Mouse (Mus musculus) lung, adult 2 months (tissue): ENCODE measurements around the gene Pvr. TPM values are rescaled to one million over a fixed set of nuclear protein-coding genes. Genes with fewer than 3 reads are reported as not detected.
A peak's percentile ranks its signal among the peaks of the same experiment; 100 is the strongest.

Source experiments
- DNase-seq: peaks from one replicate; pipeline ENCODE4 v3.0.0; 2022
- H3K4me1 ChIP-seq: fragments of 200-500 bp; 2 replicates; pipeline ENCODE4 v1.6.1; 2011; ENCODE audit warnings: low read length; ENCODE audit not compliant: control insufficient read depth, insufficient read depth
- H3K4me3 ChIP-seq: fragments of 200-500 bp; replicated peaks from 2 replicates; pipeline ENCODE3; 2011; ENCODE audit warnings: low read depth, mild to moderate bottlenecking, control low read depth, low read length; ENCODE audit errors: extremely low read depth
- CTCF ChIP-seq: fragments of 200-500 bp; IDR thresholded peaks from 2 replicates; pipeline ENCODE4 v1.5.1; 2011; ENCODE audit warnings: mild to moderate bottlenecking, low read length, control low read depth; ENCODE audit not compliant: insufficient read depth
- POLR2A ChIP-seq: fragments of 200-500 bp; IDR thresholded peaks from 2 replicates; pipeline ENCODE4 v1.6.1; 2011; ENCODE audit warnings: low read depth, mild to moderate bottlenecking, control low read depth, low read length, borderline replicate concordance; ENCODE audit errors: extremely low read depth
- WGBS: fragments of 180-500 bp; shearing (Covaris S2); methylation state at CpG from one replicate; pipeline ENCODE4 v1.1.7; 2018; 5-methylcytosine and 5-hydroxymethylcytosine counted together
- polyA plus RNA-seq: library from polyadenylated mRNA; depleted of rRNA; stranded (reverse); fragments of >200 nt; gene quantifications from 2 replicates; pipeline ENCODE4 v1.2.3, GENCODE M21; 2012

The Pvr gene
- polyA plus RNA-seq, 1 experiment, result 24.7 TPM

GRCm38 (mm10) chr7:19923797-19924196 is 2.8 kb upstream of the Pvr start:
- WGBS, result 39% methylated on average over 11 of the region's 15 CpGs
- Histone ChIP-seq H3K4me3 (no peak overlapping the region), H3K4me1 (peaks cover 2% of the 10 kb centered on the region; the same call in 1 of the 2 replicates)
- no peak for DNase-seq
- no peak for TF ChIP-seq CTCF
- TF ChIP-seq POLR2A, result no peak

GRCm38 (mm10) chr7:19923354-19923753 is 2.4 kb upstream of the Pvr start:
- WGBS, result 46% methylated on average over 2 of the region's 2 CpGs
- no peak for DNase-seq

GRCm38 (mm10) chr7:19920166-19920505 is 824 bp downstream of the Pvr start:
- DNase-seq, result no peak
- no peaks in the 10 kb centered on the region; the same call in 1 of the 2 replicates for H3K4me1 ChIP-seq
- H3K4me3 ChIP-seq, result peak overlapping the region; percentile 65
- TF ChIP-seq CTCF (no peak), POLR2A (no peak)
- 16% methylated on average over 4 of the region's 4 CpGs for WGBS

More at GRCm38 (mm10) chr7:19923354-19923753, 2.4 kb upstream of the Pvr start:
- Histone ChIP-seq H3K4me3 (no peak overlapping the region), H3K4me1 (peaks cover 2% of the 10 kb centered on the region; the same call in 1 of the 2 replicates)
- no peak for TF ChIP-seq CTCF
- TF ChIP-seq POLR2A, result no peak

- no peak for DNase-seq
- 91% methylated on average over 7 of the region's 7 CpGs for WGBS
- Histone ChIP-seq H3K4me1 (no peaks in the 10 kb centered on the region), H3K4me3 (no peak overlapping the region)
- TF ChIP-seq POLR2A (no peak), CTCF (no peak)
Measured at GRCm38 (mm10) chr7:19914558-19914957, 6.4 kb downstream of the Pvr start.

- TF ChIP-seq CTCF, result no peak
- TF ChIP-seq POLR2A, result no peak
- no peak overlapping the region for H3K4me3 ChIP-seq
- no peak for DNase-seq
- WGBS, result 88% methylated on average over 23 of the region's 23 CpGs
- no peaks in the 10 kb centered on the region for H3K4me1 ChIP-seq
Measured at GRCm38 (mm10) chr7:19911695-19912524, 9.1 kb downstream of the Pvr start.

GRCm38 (mm10) chr7:19911292-19911658 is 9.7 kb downstream of the Pvr start:
- H3K4me1 ChIP-seq, result no peaks in the 10 kb centered on the region
- no peak overlapping the region for H3K4me3 ChIP-seq
- DNase-seq, result no peak
- TF ChIP-seq CTCF (no peak), POLR2A (no peak)
- 69% methylated on average over 6 of the region's 6 CpGs for WGBS

- 49% methylated on average over 21 of the region's 21 CpGs for WGBS
- Histone ChIP-seq H3K4me1 (no peaks in the 10 kb centered on the region), H3K4me3 (no peak overlapping the region)
- DNase-seq, result peak; percentile 84
- TF ChIP-seq CTCF (peak; percentile 87), POLR2A (no peak)
Measured at GRCm38 (mm10) chr7:19910421-19911291, 10.3 kb downstream of the Pvr start.

GRCm38 (mm10) chr7:19889881-19890280 is 31.1 kb downstream of the Pvr start:
- DNase-seq, result peak; percentile 57

GRCm38 (mm10) chr7:19887849-19888248 is 33.1 kb downstream of the Pvr start, which contains the start of gene Ceacam19:
Ceacam19 (minus strand) TSS chr7:19887965.
- 62% methylated on average over 7 of the region's 7 CpGs for whole genome bisulfite sequencing
- no peak for DNase-seq
- Histone ChIP-seq H3K4me3 (no peak within 1 kb of the TSS), H3K4me1 (no peaks in the 10 kb centered on the region)
- TF ChIP-seq POLR2A (no peak), CTCF (no peak)

More at GRCm38 (mm10) chr7:19889881-19890280, 31.1 kb downstream of the Pvr start:
- WGBS, result 37% methylated on average over 8 of the region's 8 CpGs
- no peak overlapping the region for H3K4me3 ChIP-seq
- TF ChIP-seq POLR2A (no peak), CTCF (peak; percentile 68)
- no peaks in the 10 kb centered on the region for H3K4me1 ChIP-seq
